Mouse (Mus musculus): ENCODE measurements around the gene Tcf7l2.

DNA sequence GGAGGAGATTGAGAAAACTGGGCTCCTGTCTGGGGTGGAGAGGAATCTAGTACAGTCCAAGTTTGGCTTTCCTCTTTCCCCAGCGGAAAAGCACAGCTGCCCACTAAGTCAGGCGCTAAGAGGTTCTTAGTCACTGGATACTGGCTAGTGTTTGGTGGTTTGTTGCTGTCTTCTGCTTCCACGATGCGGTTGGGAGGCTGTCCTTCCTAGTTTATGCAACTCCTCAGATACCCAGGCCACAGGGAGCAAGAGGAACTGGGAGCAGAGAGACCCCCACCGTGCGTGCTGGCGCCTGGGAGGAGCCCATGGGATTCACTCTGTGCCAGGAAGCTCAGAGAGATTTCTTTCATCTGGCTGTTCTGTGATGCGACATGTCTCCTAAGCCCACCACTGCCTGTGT lies 40.1 kb downstream of the Tcf7l2 start:
- no peak for TF ChIP-seq CTCF (IDR thresholded peaks at IDR 0.05; ENCODE audit: low read depth)
- TF ChIP-seq EP300 (IDR thresholded peaks at IDR 0.05; ENCODE audit: low read depth) = no peak

Measured in heart, postnatal 0 days (tissue).